Mouse (Mus musculus) liver (tissue): ENCODE data around the gene Krt4.
A peak's percentile ranks its signal among the peaks of the same experiment; 100 is the strongest.

ENCODE experiments used
- DNase-seq: peaks from one replicate; pipeline ENCODE4 v3.0.0-alpha.2; 2020; ENCODE audit warnings: mixed read lengths

Gene Krt4

DNA sequence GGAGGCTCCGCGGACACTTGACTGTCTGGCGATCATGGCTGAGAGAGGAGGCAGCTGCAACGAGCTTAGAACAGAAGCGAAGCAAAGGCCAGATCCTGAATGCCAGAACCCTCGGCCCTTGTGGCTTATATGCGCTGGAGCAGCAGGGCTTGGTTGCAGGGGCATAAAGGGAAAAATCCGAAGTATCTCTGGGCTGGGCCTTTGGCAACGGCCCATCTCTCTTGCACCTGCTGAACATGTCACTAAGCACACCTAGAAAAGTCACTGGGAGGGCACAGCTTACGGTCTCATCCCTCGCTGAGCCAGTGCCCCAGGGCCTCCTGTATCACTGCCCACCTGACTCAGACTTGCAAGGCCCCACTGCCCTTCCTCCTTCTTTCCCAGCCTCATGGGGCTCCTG, at the start of gene Krt4:
Krt4 (minus strand) TSS at position 101 of the 400 bp plus-strand sequence.
- DNase-seq: no peak

DNA sequence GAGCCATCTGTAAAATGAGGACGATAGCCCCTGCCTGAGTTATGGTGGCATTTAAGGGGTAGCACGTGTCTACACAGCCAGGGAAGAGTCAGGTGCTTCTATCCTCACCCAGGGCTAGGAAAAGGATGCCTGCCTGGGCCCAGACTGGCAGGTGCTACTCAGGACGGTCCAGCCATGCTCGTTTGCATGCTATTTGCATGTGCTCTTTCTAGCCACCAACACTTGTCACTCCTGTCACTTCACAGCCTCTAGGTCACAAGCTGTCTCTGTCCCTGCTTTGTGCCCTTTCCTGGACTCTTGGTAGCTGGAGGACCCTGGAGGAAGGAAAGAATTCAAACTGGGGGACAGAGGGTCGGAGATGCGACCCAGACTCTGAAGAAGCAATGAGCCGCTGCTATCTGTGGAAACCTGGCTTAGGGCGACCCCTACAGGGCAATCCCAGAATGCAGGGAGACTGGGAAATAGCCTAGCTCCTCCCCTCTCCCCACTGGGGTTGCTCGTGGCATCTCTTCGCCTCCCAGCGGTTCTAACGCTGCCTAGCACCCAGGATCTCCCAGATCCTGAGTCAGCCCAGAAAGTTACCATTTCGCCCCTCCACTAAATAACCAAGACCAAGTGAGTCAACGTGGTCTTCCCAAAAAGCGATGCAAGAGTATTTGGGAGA, 49.0 kb upstream of the Krt4 start:
- peak; percentile 93 for DNase-seq

DNA sequence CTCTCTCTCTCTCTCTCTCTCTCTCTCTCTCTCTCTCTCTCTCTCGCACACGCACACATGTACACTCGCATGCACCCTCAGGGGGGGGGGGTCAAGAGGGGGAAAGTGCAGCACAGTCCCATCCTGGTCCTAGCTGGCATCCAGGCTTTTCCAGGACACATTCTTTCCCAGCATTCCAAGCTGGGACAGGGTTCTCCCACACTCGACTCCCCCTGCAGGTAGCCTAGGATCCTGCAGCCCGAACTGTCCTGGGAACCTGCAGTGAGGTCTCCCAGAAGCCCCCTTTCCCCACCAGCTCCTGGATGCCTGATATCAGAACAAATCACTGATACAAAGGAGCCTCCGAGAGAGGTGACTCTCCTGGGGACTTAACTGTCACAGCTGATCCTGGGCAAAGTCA, 46.0 kb upstream of the Krt4 start:
- peak; percentile 40 for DNase-seq

DNA sequence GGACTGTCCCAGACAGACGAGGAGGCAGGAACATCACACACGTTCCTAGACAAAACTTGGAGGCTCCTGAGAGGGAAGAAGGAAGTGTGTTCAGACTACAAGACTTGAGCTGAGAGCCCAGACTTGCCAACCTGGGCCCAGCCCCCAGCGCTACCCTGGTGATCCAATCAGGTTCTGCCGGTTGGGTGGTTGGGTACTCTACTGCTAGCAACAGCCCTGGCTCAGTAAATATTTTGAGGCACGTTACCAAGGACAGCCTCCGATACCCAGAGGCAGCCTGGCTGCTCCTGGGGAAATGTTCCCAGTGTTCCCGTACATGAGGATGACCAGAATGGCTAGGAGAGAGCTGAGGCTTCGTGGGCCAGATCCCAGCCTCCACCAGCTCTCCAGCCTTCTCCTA, 42.3 kb upstream of the Krt4 start:
- DNase-seq: no peak

DNA sequence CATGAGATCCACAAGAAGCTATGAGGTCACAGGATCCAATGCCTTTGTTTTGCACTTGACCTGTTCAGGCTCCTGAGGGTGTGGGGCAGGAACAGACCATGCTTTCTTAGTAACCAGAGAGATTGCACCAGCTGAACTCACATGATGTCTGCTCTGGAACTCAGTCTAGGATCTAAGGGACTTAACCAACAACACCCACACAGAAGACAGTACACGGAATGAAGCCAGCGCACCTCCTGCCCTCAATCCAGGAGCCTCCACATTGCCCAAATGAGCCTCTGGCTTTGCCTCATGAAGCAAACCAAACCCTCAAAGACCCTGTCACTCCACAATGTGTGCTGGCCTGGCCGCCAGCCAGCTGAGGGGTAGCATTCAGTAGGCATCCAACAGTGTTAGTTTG, 34.4 kb upstream of the Krt4 start:
- DNase-seq: no peak

DNA sequence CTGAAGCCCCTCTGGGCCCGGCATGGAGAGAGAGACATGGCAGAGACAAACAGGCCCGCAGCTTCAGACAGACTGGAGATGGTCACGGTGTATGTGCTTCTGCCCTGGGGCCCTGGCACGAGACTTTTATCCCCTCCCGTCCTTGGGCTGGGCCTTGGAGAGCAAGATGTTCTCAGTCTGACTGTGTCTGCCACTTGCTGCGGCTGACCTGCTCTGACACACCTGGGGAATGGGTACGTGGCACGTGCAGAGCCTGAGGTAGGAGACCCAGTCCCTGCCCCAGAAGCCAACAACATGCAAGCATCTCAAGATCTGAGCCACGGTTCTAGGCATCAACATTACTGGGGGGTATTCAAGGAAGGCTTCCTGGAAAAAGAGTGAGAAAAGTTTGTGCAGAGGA, 29.7 kb upstream of the Krt4 start, which contains the start of gene Krt78:
Krt78 (minus strand) TSS at position 101 of the 400 bp plus-strand sequence.
- no peak for DNase-seq

DNA sequence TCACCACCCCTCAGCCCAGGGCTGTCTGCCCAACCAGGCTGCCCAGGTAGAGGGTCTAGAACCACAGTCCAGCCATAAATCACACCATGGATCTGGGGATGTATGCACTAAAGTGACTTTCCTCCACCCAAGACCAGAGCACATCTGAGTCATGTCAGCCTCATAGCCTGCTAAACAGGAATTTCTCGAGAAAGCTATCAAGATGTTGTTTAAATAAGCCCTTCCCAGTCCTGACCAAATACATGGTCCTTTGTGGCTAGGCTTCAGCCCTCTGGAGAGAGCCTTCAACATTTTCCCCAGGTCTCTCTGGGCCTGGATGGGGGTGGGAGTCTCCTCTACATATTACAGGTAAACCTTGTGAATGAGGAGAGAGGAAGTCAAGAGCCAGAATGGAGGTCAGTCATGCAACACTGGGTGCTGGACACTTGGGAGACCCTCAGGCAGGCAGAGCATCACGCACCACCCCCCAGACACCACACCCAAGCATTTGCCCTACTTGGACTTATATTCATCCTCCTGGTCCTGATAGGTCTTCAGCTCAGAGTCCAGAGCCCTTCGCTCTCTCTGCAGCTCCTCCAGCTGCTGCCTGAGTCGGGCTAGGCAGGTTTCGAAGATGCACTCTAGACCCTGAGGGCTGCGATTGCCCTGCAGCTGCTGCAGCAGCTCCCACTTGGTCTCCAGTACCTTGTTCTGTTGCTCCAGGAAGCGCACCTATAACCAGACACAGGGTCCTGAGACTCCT, 28.4 kb upstream of the Krt4 start:
- no peak for DNase-seq

DNA sequence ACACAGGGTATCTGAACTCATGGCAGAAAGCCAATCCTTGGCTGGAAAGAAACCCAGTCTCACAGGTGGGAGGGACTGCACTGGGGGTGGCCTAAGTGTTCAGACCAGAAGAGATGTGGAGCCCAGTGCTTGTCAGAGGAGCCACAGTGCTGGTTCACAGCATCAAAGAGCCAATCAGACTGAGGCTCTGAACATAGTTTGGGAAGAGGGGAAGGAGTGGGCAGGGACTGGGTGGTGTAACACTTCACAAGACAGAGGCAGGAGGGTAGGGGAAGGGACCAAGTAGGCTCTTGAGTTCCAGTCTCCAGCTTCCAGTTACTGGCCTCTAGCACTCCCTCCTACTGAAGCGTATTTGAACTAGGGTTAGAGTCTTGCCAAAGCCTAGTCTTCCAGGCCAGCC, 20.9 kb upstream of the Krt4 start:
- DNase-seq: no peak

DNA sequence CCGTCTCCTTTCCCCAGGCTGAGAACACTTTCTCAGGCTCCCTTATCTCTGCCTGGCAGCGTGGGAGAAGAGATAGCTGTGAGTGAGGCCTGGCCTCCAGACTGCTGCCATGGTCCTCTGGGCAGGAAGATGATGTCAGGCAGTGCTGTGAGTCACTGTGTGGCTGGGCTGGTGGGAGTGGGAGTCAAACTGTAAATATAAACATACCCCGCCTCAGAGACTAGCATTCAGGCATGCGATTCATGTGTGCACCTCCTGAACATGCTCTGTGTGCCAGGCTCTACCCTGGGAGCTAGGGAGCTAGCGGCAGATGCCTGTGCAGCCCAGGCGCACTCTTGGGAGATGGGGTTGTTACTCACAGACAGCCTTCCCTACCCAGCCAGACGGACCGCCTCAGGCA, 17.4 kb upstream of the Krt4 start:
- no peak for DNase-seq

DNA sequence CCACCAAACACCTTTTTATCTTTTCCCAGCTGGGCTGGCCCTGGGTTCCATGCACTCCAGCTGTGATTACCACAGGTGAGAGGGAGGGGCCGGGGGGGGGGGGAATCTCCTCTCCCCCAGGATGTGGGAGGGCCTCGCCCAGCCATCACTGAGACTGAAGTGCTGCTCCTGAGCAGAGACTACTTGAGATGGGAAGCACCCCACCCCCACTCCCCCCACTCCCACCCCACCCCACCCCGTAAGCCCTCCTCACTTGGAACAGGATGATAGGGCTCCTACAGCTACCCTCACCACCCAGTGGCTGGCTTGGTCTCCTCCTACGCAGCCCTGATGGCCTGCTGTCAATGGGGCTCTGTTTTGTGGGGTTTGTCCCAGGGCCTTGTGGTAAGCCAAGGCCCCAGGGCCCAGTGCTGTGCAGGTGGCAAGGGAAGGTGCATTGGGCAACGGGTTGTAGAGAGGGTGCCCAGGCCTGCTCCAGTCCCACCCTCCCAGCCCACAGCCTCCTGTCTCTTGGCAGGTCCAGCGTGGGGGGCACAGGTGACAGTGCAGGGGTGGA, 15.8 kb upstream of the Krt4 start, which contains the start of gene Krt79:
Krt79 (minus strand) TSS at position 51 of the 556 bp plus-strand sequence.
- DNase-seq: no peak

DNA sequence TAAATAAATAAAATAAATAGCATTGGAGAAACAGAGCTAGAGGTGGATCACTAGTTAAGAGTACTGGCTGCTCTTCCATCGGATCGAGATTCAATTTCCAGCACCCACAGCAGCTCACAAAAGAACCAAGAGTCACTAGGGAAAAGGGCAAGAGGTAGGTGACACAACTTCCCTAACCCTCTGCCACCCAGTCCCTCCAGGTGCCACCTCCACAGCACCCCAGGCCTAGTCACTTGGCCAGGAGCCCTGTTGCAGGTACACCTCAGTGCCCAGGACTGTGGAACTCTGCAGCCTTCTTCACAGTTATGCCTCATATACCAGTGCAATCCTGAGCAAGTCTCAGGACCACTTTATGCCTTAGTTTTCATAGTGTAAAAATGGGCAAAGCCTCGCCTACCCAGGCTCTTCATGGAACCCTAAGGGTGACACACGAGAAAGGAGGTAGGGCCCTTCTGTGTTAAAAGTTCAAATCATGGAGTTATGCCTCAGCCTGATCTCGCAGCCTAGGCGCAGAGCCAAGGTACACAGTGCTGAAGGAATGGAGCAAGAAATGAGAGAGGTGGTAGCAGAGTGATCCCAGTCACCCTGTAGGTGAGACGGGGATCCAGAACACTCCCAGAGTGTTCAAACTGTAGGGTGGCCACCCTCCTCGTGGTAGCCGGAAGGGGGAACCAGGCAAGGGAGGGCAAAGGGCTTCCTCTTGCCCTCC, 14.2 kb upstream of the Krt4 start:
- DNase-seq: no peak

DNA sequence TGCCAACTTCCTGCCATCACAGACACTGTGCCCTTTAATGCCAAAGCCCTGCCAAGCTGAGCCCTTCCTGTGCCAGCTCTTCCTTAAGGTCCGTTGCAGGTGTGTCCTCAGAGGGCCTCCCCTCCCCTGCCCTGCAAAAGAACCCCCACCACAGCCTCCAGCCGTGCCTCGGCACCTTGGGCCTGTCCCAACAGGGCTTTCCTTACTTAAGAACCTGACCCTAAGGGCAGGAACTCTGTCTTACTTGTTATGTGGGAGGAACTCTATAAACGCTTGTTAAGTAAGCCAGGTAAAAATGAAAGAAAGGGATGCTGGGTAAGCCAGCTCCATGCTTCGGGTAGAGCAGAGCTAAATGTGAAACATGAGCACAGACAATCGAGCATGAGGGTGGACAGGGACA, 8.5 kb upstream of the Krt4 start:
- no peak for DNase-seq

DNA sequence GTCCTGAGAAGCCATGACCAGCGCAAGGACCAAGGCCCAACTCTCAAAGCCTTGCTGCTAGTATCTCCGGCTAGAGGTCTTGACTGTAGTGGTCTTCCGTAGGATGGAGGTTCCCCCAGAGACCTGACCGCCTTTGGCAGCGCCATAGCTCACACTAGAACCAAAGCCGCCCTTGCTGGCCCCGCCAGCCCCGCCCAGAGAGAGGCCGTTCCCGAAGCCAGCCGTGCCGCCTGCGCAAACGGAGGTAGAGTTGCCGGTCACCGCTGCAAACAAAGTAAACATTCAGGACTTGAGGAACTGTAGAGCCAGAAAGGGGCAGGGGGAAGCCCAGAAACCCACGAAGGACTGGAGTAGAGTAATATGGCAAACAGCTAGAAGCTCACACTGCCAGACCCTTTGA, 5.1 kb upstream of the Krt4 start:
- DNase-seq: peak; percentile 23

DNA sequence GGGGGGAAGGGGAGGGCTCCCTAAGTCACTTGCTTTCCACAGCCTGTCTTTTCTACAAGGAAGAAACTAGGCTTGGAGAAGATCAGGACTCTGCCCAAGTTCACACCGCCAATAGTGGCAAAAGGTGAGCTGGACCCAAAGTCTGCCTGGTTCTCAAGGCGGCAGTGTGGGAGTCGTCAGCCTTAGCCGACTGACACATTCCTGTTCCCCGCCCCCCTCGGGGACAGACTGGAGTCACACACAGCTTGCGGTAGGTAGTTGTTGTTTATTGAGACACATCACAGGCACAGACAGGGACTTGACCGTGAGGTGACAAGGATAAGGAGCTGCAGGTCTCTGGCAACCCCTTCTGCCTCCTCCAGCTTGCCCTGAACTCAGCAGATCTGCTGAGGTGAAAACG, 4.6 kb upstream of the Krt4 start:
- DNase-seq: no peak

DNA sequence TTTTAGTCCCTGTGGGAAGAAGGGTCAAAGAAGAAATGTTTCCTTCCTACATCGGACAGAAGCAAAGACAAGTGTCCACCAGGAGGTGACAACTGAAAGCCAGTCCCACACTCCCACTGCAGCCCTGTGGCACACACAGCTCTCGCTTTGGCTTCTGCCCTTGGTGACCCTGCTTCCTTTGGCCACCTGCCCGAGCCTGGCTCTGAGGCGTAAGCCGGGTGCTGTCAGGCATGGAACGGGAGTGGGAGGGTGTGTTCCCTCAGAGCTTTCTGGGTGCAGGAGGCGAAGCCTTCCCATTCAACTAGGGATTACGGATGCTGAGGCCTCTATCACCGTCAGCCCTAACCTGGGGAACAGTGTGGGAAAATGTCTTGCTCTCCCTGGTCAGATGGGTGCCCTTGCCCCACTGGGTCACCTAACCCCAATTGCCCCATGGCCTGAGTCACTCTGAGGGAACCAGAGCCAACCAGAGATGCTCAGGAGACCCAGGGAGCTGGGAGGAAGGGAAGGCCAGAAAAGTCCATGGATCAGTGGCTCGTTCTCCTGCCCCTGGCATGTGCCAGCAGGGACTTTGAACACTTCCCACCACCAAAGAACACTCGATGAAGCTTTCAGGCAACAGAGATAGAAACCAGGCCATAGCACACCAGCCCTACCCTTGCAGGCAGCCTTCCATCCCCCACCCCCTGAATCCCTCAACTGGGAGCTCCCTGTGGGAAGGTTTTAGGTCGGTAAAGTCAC, 3.0 kb upstream of the Krt4 start:
- DNase-seq: no peak

DNA sequence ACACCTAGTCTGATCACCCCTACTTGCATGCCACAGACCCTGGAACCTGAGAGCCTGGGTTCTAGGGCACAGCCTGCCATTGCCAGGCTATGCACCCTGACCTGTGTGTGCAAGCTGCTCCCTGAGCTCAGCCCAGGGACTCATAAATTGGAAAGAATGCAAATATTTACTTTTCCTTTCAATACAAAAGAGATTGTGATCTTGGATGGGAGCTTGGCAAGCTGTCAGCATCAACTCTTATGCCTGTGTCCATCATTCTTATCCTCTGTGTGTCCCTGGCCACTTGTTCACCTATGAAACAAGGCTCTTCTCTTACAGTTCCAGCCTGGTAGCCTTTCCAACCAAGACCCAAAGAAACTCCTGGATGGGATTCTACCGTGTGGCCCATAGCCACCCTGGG, 506 bp upstream of the Krt4 start:
- DNase-seq: no peak

DNA sequence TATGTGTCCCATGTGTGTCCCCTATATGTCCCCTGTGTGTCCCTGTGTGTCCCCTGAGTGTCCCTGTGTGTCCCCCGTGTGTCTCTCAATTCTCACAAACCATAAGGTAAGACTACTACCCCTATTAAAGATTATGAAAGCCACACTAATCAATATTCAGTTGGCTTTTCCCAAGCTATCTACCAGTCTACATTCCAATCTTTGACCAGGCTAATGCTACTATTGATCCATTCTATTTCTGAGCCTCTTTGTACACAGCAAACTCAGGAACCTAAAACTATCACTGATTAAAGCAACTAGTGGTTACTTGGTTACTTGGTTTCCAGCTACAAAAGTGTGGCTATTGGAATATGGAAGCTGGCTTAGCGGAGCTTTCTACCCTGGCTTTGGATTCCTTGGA, 2.2 kb downstream of the Krt4 start:
- DNase-seq: no peak

DNA sequence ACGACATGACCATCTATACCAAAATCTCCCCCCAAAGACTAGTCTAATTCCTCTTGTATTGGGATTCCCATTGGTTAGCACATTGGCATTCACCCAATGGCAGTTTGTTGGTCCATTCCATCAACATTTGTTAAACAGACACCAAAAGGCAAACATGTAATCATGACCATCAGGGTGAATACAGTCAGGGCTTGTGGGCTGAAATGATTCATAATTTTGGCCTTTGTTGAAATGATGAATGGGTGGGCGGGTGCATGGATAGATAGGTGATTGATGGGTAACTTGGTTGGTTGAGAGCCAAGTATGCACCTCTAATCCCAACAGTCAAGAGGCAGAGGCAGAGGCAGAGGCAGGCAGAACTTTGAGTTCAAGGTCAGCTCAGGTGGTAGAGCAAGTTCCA, 8.5 kb downstream of the Krt4 start:
- DNase-seq: no peak

DNA sequence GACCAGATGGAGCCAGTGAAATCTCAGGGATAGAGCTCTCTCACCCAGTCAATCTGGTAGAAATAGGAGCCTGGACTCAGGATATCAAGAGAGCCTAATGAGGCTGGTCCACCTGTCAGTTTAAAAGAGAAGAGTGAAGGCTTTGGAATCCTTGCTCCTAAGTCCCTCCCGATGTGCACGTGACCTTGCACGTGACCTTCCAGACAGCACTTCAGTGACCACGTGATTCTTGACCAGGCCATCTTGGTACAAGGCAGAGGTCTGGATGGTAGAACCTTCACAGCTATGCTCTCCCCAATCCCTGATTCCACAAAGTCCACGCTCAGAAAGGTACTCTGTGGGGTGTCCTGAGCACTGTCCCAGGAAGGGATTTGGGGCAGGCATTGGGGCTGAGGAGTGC, 19.7 kb downstream of the Krt4 start:
- no peak for DNase-seq

DNA sequence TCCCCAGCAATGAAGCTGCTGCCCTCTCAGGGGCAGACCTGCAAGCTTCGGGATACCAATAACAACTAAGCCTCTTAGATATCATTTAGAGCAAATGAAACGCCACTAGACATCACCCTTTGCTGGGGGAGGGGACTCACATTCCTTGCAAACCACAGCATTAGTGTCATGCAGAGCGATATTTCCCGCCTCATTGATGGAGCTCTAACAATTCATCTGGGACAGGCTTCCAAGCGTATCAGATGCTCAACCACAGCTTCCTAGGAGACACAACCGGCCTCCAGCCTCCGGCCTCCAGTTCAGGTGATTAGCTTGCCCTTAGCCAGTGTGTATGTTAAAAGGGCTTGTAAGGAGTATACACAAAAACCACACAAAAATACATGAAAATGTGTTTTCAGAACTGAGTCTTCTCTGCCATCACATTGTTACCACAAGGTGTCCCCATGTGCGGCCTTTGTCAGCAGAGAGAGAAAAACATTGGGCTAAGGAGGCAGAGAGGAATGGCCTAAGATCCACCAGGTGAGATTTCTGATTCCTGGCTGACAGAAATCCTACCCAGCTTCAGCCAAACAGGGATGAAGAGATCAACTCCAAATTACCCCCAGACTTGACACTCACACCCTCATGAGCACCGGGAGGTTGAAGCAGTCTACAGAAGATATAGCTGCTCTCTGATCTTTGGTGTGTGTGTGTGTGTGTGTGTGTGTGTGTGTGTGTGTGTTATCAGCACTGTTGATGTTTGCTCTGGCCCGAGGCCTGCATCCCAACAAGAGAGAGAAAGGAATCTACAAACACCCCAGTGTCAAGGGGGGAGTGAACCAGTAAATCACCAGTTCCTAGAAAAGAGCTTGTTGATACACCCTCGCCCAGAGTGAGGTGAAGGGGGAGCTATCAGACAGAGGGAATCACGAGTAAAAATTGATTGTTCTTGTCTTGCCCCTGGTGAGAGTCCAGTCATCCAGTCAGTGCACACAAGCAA, 22.1 kb downstream of the Krt4 start:
- no peak for DNase-seq

DNA sequence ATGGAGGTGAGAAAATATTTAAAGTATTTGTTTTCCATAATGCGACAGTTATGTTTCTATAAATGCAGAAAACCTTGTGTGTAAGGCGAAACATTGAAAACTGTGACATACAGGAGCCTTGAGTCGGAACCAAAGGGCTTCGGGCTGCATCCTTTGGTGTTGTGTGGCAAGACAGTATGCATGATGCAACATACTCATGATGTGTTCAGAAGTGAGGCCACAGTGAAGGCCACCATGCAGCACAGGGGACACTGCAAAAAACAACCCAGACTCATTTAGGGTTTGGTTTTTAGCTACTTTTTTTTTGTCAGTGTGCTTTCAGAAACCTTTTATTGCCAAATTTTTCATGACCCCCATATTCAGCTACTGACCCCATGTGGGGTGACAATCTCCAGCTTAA, 29.3 kb downstream of the Krt4 start:
- no peak for DNase-seq

DNA sequence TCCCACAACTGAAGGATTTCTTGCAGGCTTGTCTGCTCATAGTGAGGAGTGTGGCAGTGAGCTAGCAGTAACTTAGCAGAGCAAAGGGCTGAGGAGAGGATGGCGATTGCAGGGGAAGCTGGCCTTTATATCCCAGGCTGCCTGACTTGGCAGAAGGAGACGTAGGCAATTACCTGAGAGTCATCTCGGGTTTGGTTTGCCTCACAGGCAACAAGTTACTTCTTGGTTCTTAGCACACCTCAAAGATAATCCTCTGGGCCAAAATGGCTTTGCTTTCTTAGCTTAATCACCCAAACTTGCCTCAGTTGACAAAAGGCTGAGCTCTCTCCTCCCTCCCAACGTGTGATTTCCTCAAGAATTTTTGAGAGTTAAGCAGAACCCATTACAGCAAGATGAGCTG, 31.7 kb downstream of the Krt4 start, which contains the start of gene Krt76:
Krt76 (minus strand) TSS at position 101 of the 400 bp plus-strand sequence.
- no peak for DNase-seq
